Mouse (Mus musculus) mouse embryonic stem cell (cell line): ENCODE results near the gene Gm3259.
"Not testable (repeated sequence)": the region's sequence is repeated elsewhere in the genome, so short reads cannot be mapped to it uniquely, and the experiment has no call there.

Experiments
- in situ Hi-C, 2 experiments: fragments of 300-500 bp; cut with MboI; formaldehyde crosslinking; loops; 1 replicate in 1 of 2; 3 replicates in 1 of 2; pipeline ENCODE4 v1.14.3; 2019 to 2020; ENCODE audit warnings: low sequenced_read_pairs in 2 of 2, low pct_unique_long_range_greater_than_20kb in 1 of 2, mixed read lengths in 1 of 2; ENCODE audit not compliant: unreplicated experiment in 1 of 2

Gene Gm3259

DNA sequence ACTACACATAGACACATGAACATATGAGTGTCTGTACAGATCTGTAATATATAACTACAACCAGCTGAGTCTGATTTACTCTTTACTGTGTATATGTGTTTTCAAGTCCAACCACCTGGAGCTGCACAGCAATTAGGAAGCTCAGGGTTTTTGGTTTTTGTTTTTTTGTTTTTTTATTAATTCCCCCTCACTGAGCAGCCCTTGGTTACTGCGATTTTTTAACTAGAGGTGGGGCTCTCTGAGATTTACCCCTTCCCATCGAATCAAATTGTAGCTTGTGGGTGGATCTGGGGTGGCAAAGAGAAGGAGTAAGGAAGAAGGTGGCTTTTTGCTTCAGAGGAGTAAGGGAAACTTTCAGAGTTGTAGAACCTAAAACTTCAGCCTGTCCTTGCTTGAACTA, at the start of gene Gm3259:
Gene Gm3259 (plus strand): TSS at position 301 of the 400 bp plus-strand sequence.
- in situ Hi-C loops, result not testable (repeated sequence)

DNA sequence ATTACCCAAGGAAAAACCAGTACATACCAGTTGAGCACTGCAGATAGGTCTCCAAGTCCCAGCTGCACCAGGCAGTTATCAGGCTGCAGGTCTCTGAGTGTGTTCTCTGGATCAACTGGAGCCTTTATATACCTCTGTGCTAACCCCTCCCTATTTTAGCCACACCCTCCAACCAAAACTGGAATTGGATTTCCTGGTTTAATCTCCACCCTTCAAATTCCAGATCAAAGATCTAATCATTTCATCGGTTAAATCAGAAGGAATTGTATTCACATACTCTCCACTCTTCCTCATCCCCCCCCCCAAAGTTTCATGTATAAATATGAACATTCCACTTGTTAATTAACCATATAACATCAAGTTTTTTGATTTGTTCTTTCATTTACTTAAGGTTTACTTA, 33.0 kb upstream of the Gm3259 start, which contains the start of gene Gm10424:
Gene Gm10424 (minus strand): TSS at position 101 of the 400 bp plus-strand sequence.
- in situ Hi-C loops, result not testable (repeated sequence)
